ENCODE assay signal across 8 mouse cellular contexts in genomic region chr1:170111651-170112226, GRCm38 (mm10). TPM values are rescaled to one million over a fixed set of nuclear protein-coding genes. Genes with fewer than 3 reads are reported as not detected.
DNase-seq lines count a peak whose midpoint lies in the region; ATAC-seq and TF ChIP-seq lines count a peak whose summit lies in the region.

No protein-coding gene starts in this region.

- no peaks in the 10 kb centered on the region for H3K9me3 ChIP-seq in lung, embryonic 16.5 days (ENCODE audit: control insufficient read depth, low read length)

- peaks cover 3% of the 10 kb centered on the region; the same call in 1 of the 2 replicates for H3K4me1 ChIP-seq in lung, embryonic 16.5 days (replicated peaks; ENCODE audit: control insufficient read depth, insufficient read depth, low read length)
- no peaks in the 10 kb centered on the region for H3K4me1 ChIP-seq in thymus, adult 2 months (replicated peaks; ENCODE audit: control insufficient read depth, insufficient read depth, low read length)

- H3K4me2 ChIP-seq in lung, embryonic 16.5 days (ENCODE audit: low read depth, low read length), result peak overlapping the region; percentile 53; the same call in 1 of the 2 replicates

- whole genome bisulfite sequencing in lung, embryonic 16.5 days, result 69% methylated on average over 16 of the region's 16 CpGs
- 93% methylated on average over 16 of the region's 16 CpGs for WGBS in thymus, adult 2 months

- peak; percentile 7 to 24 for DNase-seq in adrenal gland, postnatal 36 days
- no peak for DNase-seq in adrenal gland, adult 8-10 months
- no peak for DNase-seq in lung, postnatal 4 days
- DNase-seq in cerebellum, postnatal 36 days, result peak; percentile 57 to 59
- DNase-seq in retina, embryonic 14.5 days (ENCODE audit: low spot score), result peak; percentile 6
- DNase-seq in thymus, adult 2 months, result no peak

- ATAC-seq in lung, embryonic 16.5 days (ENCODE audit: low read depth), result no peak
- no peak for ATAC-seq in megakaryocyte, adult 5-6 weeks (ENCODE audit: poor library complexity, severe bottlenecking)

- no peak for TF ChIP-seq CTCF in thymus, adult 2 months (IDR thresholded peaks at IDR 0.05; ENCODE audit: borderline replicate concordance, control insufficient read depth, extremely low read depth, insufficient read depth, low read length, poor library complexity)

- H3K36me3 ChIP-seq in lung, embryonic 16.5 days (ENCODE audit: control insufficient read depth, insufficient read depth, low read length), result no peaks in the 10 kb centered on the region
- no peaks in the 10 kb centered on the region for H3K36me3 ChIP-seq in thymus, adult 2 months (ENCODE audit: control insufficient read depth, insufficient read depth, low read length)

- TF ChIP-seq POLR2A in thymus, adult 2 months (IDR thresholded peaks at IDR 0.05; ENCODE audit: control insufficient read depth, extremely low read depth, insufficient read depth, low read length, poor library complexity), result no peak

- H3K4me3 ChIP-seq in lung, embryonic 16.5 days (ENCODE audit: low read length), result no peak overlapping the region
- H3K4me3 ChIP-seq in thymus, adult 2 months (ENCODE audit: control insufficient read depth, insufficient read depth, low read length), result no peak overlapping the region

- no peak overlapping the region for H3K27ac ChIP-seq in lung, embryonic 16.5 days (ENCODE audit: low read length)
- H3K27ac ChIP-seq in thymus, adult 2 months (ENCODE audit: control insufficient read depth, insufficient read depth, low read length), result no peak overlapping the region

- H3K27me3 ChIP-seq in lung, embryonic 16.5 days (ENCODE audit: control insufficient read depth, insufficient read depth, low read depth, low read length), result no peaks in the 10 kb centered on the region
- H3K27me3 ChIP-seq in thymus, adult 2 months (ENCODE audit: control insufficient read depth, insufficient read depth, low read length), result no peaks in the 10 kb centered on the region

- no peak overlapping the region for H3K9ac ChIP-seq in lung, embryonic 16.5 days (ENCODE audit: low read length)

RNA-seq across cellular contexts. Expression of gene Ddr2, which starts 1.2 kb away (rescaled TPM):
- 10 to 100 TPM; 19.5 to 20.3 TPM for total RNA-seq in adrenal gland, postnatal 36 days (2021)
- total RNA-seq in adrenal gland, adult 8-10 months (2022), result 10 to 100 TPM; 13.9 to 30.8 (median 20.4) TPM
- 38.2 and 45.0 TPM in 2 replicates for polyA plus RNA-seq in lung, embryonic 16.5 days (2015; fragmentation: Nextera tagmentation; extraction: Ambion mirVana)
- not detected in 2 replicates for total RNA-seq in megakaryocyte, adult 5-6 weeks (2015)
- total RNA-seq in megakaryocyte, adult 5-6 weeks (2017), result 0.15 TPM in 1 of 2 replicates, not detected in the other
- 3.6 and 4.2 TPM in 2 replicates for polyA plus RNA-seq in thymus, adult 2 months (2012; rRNA removed)

Comparison
In these comparisons a context has a peak if more than half of its experiments do, and no peak if none do; other contexts are left out.
1. DNase-seq: peak in adrenal gland, postnatal 36 days (2 of 2), cerebellum, postnatal 36 days (2 of 2) and retina, embryonic 14.5 days (single experiment); none in adrenal gland, adult 8-10 months (single experiment), lung, postnatal 4 days (0 of 2) and thymus, adult 2 months (single experiment).
2. RNA of gene Ddr2, which starts 1.2 kb away (total RNA-seq): 13.9 to 30.8 TPM in adrenal gland, adult 8-10 months and 19.5 to 20.3 TPM in adrenal gland, postnatal 36 days; 0.15 TPM in megakaryocyte, adult 5-6 weeks; every median in the first group is over 10 times any median in the second.